Mouse (Mus musculus): ENCODE results near the gene Kcp. TPM values are rescaled to one million over a fixed set of nuclear protein-coding genes. Genes with fewer than 3 reads are reported as not detected.

Kcp gene
- polyA plus RNA-seq, 1 experiment: 7.1 TPM

DNA sequence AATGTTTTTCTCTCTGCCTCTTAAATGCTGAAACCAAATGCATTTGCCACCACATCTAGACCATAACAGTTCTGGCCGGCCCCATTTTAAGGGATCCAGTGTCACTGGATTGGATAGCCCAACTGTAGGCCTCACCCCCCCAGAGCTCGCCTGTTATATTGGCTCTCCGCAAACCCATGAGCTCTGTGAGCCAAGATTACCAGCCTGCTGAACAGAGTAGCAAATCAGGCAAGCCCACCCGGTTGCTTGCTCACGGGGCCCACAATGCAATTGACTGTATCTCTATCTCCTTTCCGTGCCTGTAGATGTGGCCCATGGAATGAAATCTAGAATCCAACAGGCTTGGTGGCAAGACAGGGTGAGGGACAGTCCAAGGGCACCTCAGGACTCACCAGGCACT is 6.9 kb downstream of the Kcp start:
- TF ChIP-seq CTCF (IDR thresholded peaks at IDR 0.05; ENCODE audit: borderline replicate concordance, insufficient read depth, low read length) (no peak), POLR2A (IDR thresholded peaks at IDR 0.05; ENCODE audit: low read depth, low read length) (no peak)
- no peaks in the 10 kb centered on the region for H3K4me1 ChIP-seq (ENCODE audit: control insufficient read depth, insufficient read depth, low read length)
- H3K27ac ChIP-seq (ENCODE audit: insufficient read depth, low read length): no peak overlapping the region
- H3K4me3 ChIP-seq (ENCODE audit: insufficient read depth, low read length): no peak overlapping the region

DNA sequence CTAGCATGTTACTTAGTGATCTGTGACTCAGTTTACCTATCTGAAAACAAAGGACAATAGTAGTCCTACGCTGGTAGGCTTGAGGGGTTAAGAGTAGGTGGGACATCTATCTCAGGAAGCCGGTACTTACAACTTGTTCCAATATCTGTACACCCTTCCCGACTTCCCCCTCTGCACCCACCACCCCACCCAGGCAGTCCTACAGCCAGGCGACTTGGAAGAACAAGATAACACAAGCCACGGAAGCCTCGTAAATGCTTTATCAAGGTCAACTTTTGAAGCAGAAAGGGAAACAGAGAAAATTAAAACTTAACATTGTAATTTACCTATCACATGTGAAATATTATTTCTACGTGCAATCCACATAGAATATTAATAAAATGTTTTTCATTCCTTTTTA is 7.6 kb downstream of the Kcp start:
- H3K27ac ChIP-seq (ENCODE audit: insufficient read depth, low read length): no peak overlapping the region

DNA sequence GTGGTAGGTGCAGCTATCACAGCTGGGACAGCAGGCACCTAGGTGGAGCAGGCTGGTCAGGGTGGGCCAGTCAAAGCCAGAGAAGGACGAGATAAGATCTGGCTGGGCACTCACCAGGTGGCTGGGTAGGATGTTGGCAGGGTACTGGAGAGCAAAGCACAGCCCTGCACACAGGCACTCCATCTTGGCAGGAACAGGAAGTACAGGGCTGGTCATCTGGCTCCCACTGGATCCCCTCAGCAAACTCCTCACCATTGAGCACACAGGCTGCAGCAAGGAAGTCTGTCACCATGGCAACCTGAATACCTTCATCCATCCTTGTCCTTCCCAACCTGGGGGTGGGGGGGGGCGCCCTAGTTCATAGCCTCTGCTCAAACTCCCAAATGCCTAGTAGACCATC is 10.0 kb downstream of the Kcp start:
- H3K4me3 ChIP-seq (ENCODE audit: insufficient read depth, low read length): no peak overlapping the region
- no peaks in the 10 kb centered on the region for H3K4me1 ChIP-seq (ENCODE audit: control insufficient read depth, insufficient read depth, low read length)
- no peak overlapping the region for H3K27ac ChIP-seq (ENCODE audit: insufficient read depth, low read length)
- no peak for TF ChIP-seq CTCF (IDR thresholded peaks at IDR 0.05; ENCODE audit: borderline replicate concordance, insufficient read depth, low read length)
- TF ChIP-seq POLR2A (IDR thresholded peaks at IDR 0.05; ENCODE audit: low read depth, low read length): no peak

More for the DNA sequence above, 7.6 kb downstream of the Kcp start:
- TF ChIP-seq POLR2A (IDR thresholded peaks at IDR 0.05; ENCODE audit: low read depth, low read length) (no peak), CTCF (IDR thresholded peaks at IDR 0.05; ENCODE audit: borderline replicate concordance, insufficient read depth, low read length) (no peak)
- Histone ChIP-seq H3K4me1 (ENCODE audit: control insufficient read depth, insufficient read depth, low read length) (no peaks in the 10 kb centered on the region), H3K4me3 (ENCODE audit: insufficient read depth, low read length) (no peak overlapping the region)

DNA sequence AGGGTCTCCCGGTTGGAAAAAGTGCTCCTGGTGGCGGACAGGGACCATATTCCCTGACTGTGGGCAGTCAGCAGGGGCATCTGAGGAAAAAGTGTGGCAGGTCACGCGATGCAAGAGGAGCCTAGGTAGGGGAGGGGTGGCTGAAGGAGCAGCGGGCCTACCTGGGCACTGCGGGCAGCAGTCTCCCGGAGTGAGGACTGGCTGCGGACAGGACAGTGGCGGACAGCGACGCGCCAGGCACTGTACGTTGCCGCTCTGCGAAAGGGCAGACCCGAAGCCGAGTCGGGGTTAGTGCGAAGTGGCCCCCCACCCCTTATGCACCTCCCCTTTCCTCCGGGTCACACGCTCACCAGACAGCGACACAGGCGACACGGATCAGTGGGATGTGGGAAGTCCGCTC is 11.5 kb downstream of the Kcp start:
- H3K4me1 ChIP-seq (ENCODE audit: control insufficient read depth, insufficient read depth, low read length): no peaks in the 10 kb centered on the region
- H3K27ac ChIP-seq (ENCODE audit: insufficient read depth, low read length): no peak overlapping the region
- no peak for TF ChIP-seq CTCF (IDR thresholded peaks at IDR 0.05; ENCODE audit: borderline replicate concordance, insufficient read depth, low read length)
- TF ChIP-seq POLR2A (IDR thresholded peaks at IDR 0.05; ENCODE audit: low read depth, low read length): no peak
- no peak overlapping the region for H3K4me3 ChIP-seq (ENCODE audit: insufficient read depth, low read length)

DNA sequence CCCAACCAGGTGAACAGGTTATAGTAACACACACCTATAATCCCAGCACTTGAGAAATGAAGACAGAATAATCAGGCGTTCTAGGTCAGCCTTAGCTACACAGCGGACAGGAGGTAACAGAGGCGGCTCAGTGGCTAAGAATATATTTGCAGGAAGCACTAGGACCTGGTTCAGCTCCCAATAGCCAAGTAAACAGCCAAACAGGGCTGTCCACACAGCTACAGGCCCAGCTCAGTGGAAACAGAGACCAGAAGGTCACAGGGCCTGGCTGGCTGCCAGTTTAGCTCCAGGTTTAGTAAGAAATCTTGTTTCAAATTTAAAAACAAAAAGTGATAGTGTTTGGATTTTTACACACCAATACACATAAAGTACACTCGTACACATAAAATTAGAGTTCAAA is 13.7 kb downstream of the Kcp start:
- Histone ChIP-seq H3K4me1 (ENCODE audit: control insufficient read depth, insufficient read depth, low read length) (no peaks in the 10 kb centered on the region), H3K4me3 (ENCODE audit: insufficient read depth, low read length) (no peak overlapping the region), H3K27ac (ENCODE audit: insufficient read depth, low read length) (no peak overlapping the region)
- no peak for TF ChIP-seq CTCF (IDR thresholded peaks at IDR 0.05; ENCODE audit: borderline replicate concordance, insufficient read depth, low read length)
- TF ChIP-seq POLR2A (IDR thresholded peaks at IDR 0.05; ENCODE audit: low read depth, low read length): no peak

DNA sequence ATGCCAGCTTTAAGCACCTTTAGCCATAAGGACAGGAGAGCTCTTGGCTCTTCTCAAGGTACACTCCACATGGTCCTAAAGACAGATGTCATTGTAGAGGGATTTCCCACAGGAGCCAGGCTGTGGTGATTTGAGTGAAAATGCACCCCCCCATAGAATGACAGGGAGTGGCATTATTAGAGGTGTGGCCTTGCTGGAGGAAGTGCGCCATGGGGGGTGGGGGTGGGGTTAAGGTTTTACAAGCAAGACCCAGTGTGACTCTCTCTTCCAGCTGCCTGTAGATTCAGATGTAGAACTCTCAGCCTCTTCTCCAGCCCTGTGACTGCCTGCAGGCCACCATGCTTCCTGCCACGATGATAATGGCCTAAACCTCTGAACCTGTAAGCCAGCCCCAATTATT is 21.8 kb downstream of the Kcp start:
- Histone ChIP-seq H3K27ac (ENCODE audit: insufficient read depth, low read length) (no peak overlapping the region), H3K4me1 (ENCODE audit: control insufficient read depth, insufficient read depth, low read length) (no peaks in the 10 kb centered on the region), H3K4me3 (ENCODE audit: insufficient read depth, low read length) (no peak overlapping the region)
- no peak for TF ChIP-seq POLR2A (IDR thresholded peaks at IDR 0.05; ENCODE audit: low read depth, low read length)
- TF ChIP-seq CTCF (IDR thresholded peaks at IDR 0.05; ENCODE audit: borderline replicate concordance, insufficient read depth, low read length): no peak

DNA sequence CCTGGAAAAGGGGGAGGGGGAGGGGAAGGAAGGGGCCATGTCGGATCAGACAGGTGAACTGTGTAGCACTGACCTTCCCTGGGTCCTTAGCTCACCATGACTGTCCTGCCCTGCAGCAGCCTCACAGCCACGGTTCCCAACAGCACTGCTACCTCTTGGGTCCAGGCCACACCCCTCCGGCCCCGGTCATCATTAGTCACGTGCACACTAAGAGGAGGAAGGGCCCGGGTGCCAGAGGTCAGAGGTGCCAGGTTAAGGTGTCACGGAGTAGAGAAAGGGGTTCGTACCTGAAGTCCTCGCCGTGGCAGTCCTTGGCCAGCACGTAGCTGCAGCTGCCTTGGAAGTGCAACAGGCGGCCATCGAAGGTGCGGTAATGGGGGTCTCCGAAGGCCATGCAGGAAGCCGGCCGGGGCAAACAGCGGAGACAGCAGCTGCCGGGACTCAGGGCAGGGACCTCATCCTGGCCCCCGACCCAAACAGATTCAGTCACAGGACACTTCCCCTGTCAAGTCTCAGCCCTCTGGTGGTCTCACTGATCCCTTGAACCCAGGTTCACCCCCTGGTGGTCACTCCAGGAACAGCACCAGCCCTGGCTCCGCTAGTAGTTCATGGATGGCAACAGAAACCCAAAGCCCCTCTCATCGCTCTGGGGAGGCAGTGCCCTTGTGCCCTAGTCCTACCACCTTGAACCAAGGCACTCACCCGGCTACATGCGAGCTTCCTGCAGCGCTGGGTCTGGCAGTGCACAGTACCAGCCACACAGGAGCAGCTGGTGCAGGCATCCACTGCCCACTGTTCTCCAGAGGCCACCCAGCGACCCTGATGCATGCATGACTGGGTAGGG is 22.8 kb downstream of the Kcp start:
- no peak overlapping the region for H3K4me3 ChIP-seq (ENCODE audit: insufficient read depth, low read length)
- H3K4me1 ChIP-seq (ENCODE audit: control insufficient read depth, insufficient read depth, low read length): no peaks in the 10 kb centered on the region
- H3K27ac ChIP-seq (ENCODE audit: insufficient read depth, low read length): no peak overlapping the region
- no peak for TF ChIP-seq POLR2A (IDR thresholded peaks at IDR 0.05; ENCODE audit: low read depth, low read length)
- peak; percentile 72 for TF ChIP-seq CTCF (IDR thresholded peaks at IDR 0.05; ENCODE audit: borderline replicate concordance, insufficient read depth, low read length)

DNA sequence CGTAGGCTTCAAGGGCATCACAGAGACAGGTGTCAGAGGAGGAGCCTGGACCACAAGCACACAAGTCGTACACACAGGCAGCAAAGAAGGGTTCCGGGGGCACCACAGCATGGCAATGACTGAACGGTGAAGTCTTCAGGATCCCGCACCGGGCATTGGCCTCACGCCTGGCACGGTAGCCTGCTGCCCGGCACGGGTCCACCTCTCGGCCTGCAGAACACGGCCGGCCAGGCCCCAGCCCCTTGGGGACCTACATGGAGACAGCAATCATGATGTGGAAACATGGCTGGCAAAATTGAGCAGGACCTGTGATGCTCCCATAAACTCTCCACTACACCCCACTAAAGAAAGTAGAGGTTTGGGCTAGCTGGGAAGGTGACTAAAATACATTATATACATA is 25.1 kb downstream of the Kcp start:
- Histone ChIP-seq H3K4me1 (ENCODE audit: control insufficient read depth, insufficient read depth, low read length) (no peaks in the 10 kb centered on the region), H3K27ac (ENCODE audit: insufficient read depth, low read length) (no peak overlapping the region), H3K4me3 (ENCODE audit: insufficient read depth, low read length) (no peak overlapping the region)
- no peak for TF ChIP-seq CTCF (IDR thresholded peaks at IDR 0.05; ENCODE audit: borderline replicate concordance, insufficient read depth, low read length)
- TF ChIP-seq POLR2A (IDR thresholded peaks at IDR 0.05; ENCODE audit: low read depth, low read length): no peak

DNA sequence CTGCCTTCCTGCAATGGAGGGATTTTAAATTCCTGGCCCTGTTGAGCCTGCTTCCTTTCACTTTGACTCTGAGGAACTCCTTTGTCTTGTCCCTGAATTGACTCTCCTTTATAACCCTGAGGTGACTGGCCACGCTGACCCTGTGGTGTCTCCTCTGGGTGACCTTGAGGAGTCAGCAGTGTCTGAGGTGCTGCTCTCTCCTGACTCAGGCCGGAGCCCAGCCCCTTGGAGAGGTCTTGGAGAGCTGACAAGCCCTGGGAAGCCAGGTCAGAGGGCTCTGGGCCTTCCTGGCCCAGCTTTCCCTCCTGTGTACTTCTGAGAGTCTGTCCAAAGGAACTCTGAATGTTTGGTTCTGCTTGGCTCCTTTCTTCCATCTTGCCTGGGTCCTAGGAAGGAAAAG is 33.0 kb downstream of the Kcp start:
- H3K27ac ChIP-seq (ENCODE audit: insufficient read depth, low read length): no peak overlapping the region
- H3K4me3 ChIP-seq (ENCODE audit: insufficient read depth, low read length): no peak overlapping the region
- no peaks in the 10 kb centered on the region for H3K4me1 ChIP-seq (ENCODE audit: control insufficient read depth, insufficient read depth, low read length)
- TF ChIP-seq CTCF (IDR thresholded peaks at IDR 0.05; ENCODE audit: borderline replicate concordance, insufficient read depth, low read length) (no peak), POLR2A (IDR thresholded peaks at IDR 0.05; ENCODE audit: low read depth, low read length) (no peak)

DNA sequence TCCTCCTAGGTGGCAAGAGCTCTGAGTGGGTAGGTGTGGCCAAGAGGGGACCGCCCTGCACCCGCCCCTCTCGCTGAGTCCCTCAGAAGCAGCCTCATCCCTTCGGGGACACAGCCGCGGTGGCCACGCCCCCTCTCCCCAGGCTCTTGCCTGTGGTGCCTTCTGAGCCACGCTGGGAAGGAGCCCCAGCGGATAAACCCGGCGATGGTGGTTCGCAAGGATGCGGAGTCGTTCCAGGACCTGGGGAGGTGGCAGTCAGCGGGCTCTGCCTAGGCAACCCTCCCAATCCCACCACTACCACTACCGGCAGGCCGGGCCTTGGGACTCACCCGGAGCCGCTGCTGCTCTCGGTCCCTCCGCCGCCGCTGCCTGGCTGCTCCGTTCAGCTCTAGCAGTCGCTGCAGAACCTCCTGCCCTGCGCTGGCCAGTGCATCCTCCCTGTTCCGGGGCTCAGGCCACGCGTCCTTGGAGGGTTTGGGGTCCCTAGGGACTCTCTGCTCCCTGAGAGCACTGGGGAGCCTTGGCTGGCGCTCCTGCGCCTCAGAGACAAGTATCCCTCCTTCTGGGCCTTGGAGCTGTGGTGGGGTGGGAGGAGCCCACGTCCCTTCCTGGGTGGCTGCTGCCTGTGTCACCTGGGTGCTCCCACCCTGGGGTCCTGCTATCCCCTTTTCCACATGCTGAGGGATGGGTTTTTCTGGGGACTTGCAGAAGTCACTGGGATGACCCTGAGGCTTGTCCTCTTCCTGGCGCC is 33.6 kb downstream of the Kcp start:
- Histone ChIP-seq H3K4me1 (ENCODE audit: control insufficient read depth, insufficient read depth, low read length) (peaks cover 2% of the 10 kb centered on the region; the same call in 1 of the 2 replicates), H3K4me3 (ENCODE audit: insufficient read depth, low read length) (peak overlapping the region; percentile 23), H3K27ac (ENCODE audit: insufficient read depth, low read length) (no peak overlapping the region)
- peak; percentile 67 for TF ChIP-seq POLR2A (IDR thresholded peaks at IDR 0.05; ENCODE audit: low read depth, low read length)
- TF ChIP-seq CTCF (IDR thresholded peaks at IDR 0.05; ENCODE audit: borderline replicate concordance, insufficient read depth, low read length): no peak

Measured in embryonic fibroblast, embryonic 13.5 days (primary cell).